Mouse (Mus musculus) heart, adult 11 months (tissue): ENCODE measurements at regions not wholly inside any gene's neighbourhood (a gene's known extent, or its start where the extent isn't known, plus 50 kb on each side); places are given as distances from the start of the nearest gene placed in this dataset.

Experiments used
- DNase-seq: peaks from one replicate; pipeline ENCODE4 v3.0.0; 2022

DNA sequence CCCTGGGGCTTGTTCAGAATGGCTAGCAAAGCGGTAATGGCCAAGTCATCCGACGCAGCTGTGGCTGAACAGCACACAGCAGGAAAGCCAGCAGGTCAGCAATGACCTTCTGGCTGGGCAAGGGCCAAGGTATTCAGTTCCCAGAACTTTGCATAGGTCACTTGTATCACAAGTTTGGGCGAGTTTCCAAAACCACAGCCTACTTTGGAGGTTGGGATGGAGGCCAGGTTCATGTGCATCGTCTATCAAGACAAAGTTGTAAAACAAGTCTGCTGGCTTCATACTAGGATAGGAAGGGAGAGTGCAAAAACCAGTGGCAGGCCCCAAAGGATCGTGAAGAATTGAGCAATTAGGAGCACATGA lies 639.8 kb upstream of the Vstm2b start:
- peak; percentile 99 for DNase-seq

DNA sequence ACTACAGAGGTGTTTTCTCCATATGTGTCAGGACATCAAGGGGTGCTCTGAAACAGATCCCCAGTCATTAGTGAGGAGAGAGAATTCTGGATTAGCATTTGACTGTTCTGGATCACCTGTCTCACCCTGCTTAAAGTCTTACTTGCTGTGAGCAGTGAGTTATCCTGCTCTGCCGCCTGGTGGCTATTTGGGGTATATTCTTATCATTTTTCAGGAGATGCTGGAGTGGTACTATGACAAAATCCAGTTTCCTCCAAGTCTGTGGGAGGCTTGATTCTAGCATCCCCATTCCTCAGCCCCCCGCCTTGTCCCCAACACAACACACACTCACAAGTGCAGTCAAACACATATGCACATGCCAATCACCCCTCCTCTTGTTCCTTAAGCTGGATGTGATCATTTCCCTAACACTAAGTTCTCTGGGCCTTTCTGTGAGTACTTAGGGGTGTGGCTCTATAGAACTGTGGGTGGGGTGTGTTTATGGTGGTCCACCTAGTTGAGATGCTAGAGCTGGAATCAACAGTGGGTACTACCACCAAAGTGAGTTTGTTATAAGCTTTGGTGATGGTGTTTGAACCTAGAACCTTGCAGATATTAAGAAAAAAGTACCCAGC lies 624.6 kb upstream of the Vstm2b start:
- peak; percentile 89 for DNase-seq

DNA sequence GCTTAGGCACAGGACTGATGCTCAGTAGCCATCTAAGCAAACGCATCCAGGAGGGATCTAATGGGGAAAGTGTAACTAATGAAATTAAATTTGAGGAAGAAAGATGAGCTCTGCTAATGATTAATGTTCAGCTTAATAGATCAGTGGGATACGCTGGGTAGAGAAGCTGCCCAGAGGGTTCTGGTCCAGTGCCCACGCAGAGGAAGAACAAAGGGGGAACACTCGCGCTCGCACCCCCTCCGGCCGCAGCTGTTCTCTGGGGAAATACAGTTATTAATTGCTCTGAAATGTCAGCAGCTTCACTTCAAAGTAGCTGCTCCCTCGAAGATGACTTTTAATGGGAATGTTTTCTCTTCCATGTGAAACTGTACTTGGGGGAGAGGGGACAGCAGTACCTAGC lies 623.0 kb upstream of the Vstm2b start:
- DNase-seq: peak; percentile 66

DNA sequence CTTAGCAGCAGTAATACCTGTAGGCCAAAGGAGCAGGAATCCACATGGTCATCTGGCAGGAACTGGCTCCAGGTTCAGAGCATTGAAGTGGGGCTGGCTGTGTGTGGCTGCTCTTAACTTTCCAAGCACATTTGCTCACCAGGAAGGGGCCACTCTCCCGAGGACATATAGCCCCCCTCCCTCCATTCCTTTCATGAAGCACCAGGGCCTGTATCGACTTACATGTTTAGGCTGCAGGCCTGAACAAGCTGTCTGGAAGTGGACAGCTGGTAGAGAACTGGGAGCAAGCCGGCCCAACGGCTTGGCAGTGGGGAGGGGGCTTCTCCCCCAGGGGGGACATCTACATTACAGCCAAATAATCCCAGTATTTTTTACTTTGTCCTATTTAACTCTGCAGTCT lies 622.5 kb upstream of the Vstm2b start:
- peak; percentile 45 for DNase-seq

DNA sequence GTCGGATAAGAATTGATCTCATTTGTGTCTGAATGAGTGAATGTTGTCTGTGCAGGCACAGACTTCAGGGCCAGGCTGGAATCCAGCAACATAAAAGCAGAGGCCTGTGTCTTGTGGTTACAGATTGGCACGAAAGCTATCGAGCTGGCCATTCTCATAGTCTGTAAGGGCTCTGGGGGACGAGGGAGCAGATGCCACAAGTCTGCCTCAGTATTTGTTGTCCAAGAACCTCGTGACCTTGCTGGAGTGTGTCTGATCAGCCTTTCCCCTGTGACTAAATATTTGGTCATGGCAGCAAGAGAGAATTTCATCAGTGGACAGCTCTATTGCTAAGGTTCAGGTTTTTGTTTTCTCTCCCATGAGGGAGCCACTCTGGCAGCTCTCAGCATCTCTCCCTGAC lies 622.0 kb upstream of the Vstm2b start:
- peak; percentile 85 for DNase-seq

DNA sequence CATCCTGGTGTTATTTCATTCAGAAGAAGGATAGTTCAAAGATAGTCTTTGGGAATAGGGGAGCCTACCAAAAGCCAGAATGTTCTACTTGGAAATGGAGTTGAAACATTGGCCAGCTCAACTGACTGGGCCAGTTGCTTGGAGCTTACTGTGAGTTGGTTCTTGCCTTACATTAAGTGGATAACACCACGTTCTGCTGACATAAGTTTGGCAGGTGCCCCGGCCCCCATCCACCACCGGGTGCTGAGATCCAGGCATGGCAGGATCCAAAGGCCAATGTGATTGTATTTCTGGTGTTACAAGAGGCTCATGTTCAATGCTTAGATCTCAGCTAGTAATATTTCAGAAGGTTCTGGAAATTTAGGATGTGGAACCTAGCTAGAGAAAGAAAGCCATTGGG lies 608.0 kb upstream of the Vstm2b start:
- DNase-seq: peak; percentile 95

DNA sequence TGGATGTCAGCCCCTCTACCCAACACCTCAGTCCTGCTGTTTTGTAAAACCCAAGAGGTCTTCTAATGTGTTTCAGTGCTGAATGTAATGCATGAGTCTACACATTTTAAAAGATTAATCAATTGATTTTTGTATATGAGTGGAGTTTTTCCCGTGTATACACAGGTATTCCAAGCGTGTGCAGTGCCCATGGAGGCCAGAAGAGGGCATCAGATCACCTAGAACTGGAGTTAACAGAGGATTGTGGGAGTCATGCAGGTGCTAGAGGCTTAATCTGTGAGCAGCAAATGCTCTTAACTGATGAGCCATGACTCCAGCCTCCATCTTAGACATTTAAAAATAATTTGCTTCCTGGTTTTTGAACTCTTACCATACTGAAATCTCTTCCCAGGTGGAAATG lies 587.6 kb upstream of the Vstm2b start:
- peak; percentile 72 for DNase-seq

DNA sequence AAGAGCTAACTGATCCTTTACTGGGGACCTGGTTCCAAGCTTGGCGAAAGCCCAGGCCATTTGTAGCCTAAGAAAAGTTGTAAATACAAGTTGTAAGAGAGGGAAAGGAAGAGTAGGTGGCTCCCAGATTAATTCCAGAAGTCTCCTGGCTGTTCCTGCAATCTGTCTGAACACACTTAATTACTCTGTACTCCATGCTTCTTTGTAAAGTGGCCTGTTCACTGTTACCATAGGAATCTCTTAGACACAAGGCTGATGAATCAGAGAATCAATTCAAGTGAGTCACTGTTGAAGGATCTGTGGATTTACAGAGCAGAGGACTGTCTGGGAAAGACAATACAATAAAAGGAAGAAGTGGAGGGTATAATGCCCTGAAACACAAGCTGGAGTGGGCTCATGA lies 577.0 kb upstream of the Vstm2b start:
- no peak for DNase-seq

DNA sequence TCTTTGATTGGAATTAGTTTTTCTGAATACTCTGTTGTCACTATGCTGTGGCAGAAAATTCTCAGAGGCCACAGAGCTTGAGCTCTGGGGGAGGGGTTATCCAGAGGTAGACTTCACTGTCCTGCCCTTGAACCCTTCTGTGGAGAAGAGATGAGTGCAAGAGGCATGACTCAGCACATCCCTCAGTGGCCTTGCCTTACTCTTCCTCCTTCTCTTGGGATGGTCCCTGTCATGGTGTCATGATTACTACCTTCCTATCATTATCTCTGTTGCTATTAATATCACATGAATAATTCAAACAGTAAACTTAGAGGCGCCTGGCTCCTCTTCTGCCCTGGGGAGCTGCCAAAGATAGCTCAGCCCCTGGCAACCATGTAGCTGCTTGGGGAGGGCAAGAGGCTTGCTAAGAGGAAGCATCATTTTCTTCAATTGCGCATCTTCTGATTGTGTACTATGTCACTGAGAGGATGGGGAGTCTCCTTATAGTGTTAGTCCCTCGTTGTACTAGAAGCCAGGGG lies 572.9 kb upstream of the Vstm2b start:
- DNase-seq: peak; percentile 90

DNA sequence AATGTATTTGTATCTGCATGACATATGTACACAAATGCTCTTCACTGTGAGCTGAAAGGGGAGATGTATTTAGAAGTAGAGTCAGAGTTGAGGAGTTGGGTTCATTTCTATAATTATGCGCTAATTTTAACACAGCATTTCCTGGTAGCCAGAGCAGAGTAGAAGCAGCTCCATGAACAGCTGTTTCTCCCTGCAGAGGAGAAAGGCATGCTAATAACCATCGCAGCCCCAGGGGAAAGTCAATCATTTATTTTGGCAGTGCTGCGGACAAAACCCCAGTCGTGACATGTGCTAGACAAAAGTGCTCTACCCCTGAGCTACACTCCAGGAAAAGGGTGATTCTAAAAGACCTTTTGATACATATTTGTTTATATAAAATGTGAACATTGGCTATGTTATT lies 565.7 kb upstream of the Vstm2b start:
- DNase-seq: peak; percentile 85

DNA sequence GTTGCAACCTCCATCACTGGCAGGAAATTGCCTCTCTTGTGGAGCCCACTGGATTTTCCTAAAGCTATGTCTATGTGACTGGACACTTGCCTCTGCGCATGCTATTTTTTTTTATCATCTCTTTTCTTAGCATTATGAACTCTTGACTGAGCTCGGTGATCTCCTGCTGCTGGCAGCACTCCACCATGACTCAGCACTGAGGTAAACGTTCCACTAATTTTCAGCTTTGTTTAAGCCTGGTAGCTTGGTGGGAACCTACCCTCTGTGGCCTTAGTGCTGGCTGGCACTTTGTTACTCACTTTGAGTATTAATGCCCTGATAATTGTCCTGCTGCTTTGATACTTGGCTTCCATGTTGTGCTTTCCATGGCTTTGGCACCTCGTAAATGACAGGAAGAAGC lies 545.8 kb upstream of the Vstm2b start:
- no peak for DNase-seq

DNA sequence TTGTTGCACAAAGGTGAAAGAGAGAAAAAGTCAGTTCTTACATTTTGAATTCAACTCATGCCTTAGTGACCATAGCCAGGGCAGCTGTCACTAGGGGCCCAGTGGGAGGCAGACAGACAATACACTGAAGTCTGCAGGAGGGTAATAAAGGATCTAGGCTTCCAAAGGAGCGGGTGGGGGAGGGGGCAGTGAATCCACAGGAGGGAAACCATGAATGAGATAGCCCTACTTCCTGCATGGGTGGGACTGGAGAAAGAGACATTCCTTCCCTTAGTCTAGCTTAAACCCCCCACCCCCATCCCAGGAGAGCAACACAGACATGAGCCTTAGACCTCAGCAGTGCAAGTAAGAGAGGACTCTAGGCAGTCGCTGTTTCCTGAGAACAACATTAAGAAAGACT lies 535.4 kb upstream of the Vstm2b start:
- DNase-seq: no peak

DNA sequence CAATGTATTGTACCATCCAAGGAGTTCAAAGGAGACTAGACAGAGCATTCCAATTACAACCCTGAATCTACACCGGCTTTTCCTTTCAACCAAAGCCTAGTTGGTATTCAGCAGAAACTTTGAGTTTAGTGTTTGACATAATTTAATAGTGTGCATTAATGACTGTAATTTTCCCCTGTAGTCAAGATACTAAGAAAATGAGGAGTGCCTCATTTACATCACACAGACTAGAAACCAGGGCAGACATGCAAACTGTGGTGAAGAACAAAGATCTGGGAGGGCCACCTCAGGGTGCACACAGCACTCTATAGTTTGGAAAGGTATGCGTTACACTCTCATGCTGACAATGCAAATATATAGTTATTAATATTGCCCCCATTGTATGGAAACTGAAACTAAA lies 525.4 kb upstream of the Vstm2b start:
- no peak for DNase-seq

DNA sequence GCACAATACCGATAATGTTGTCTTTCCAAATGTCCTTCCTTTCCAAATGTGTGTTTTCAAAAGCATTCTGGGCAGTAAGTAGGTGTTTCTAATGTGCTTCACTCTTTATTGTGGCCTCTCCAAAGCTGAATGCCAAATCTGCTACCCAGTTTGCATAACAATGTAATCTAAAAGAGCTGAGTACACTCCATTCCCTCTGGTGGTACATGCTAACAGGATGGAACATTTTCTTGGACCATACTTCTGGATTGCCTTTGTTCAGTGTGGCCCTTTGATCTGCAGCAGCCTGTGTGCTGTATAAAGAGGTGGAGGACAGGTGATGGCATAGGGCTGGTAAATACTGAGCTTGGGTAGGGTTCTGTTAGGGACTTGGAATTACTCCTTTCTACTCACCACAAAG lies 520.3 kb upstream of the Vstm2b start:
- peak; percentile 60 for DNase-seq

DNA sequence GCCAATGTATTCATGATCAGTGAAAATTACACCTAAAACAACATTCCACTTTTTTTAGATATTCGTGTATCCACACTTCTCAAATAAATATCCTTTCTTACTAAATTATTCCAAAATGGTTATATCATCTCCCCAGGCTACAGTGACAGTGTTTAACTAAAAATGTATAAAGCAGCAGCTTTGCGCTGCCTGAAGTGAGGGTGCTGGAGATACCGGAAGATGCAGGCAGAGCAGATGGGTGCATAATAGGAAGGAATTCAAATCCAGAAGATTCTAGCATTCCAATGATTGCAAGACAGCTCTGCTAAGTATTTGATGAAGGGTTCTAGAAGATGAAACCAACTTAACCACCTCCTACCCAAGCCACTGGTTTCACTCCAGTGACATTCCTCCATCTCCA lies 516.9 kb upstream of the Vstm2b start:
- DNase-seq: peak; percentile 10

DNA sequence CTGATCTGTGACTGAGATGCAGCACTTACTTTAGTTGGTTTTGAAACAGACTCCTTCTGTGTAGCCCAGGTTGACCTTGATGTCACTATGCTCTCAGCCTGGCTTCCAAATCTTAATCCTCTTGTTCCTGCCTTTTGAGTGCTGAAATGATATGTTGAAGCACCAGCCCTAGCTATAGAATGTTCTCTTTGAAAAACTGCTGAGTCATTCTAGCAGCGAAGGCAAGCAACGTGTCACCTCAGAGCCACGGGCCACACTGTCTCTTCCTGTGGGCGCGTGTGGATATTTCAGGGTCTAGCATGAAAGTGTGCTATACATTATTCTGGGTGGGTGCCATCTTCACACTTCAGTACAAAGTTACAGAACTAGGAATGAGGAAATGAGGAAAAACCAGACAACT lies 510.0 kb upstream of the Vstm2b start:
- DNase-seq: peak; percentile 36

DNA sequence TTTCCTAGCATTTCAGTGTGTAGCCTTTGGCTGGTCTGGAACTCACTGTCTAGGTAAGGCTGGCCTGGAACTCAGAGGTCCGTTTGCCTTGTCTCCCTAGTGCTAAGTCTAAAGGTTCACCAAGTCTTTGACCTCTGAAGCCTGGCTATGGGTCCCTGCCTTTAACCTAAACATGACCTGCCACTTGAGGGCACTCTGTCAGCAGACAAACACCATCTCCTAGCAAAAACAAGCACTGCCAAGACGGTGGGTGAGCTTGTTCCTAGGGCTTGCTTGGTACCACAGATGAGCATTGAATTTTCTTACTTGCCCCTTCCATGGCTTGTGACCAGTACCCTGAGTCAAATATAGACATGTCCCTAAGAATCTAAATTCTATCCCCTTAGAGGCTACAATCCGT lies 508.3 kb upstream of the Vstm2b start:
- no peak for DNase-seq

DNA sequence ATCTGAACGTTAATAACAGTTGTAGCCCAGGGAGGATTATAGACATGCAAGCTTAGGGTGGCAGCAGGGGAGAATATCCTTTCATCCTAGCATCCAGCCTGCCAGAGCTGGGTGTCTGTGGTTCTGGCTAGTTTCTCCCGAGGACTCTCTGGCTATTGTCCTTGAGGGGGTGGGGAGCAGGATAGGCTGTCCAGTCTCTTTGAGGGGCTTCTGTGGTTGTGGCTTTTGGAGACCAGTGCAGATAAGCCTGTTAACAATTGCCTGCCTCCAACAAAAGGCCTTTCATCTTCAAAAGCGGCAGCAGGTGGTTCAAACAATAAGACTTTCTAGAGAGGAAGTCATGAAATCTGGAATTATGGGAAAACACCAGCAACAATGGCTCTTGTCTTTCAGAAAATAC lies 507.2 kb upstream of the Vstm2b start:
- DNase-seq: no peak

DNA sequence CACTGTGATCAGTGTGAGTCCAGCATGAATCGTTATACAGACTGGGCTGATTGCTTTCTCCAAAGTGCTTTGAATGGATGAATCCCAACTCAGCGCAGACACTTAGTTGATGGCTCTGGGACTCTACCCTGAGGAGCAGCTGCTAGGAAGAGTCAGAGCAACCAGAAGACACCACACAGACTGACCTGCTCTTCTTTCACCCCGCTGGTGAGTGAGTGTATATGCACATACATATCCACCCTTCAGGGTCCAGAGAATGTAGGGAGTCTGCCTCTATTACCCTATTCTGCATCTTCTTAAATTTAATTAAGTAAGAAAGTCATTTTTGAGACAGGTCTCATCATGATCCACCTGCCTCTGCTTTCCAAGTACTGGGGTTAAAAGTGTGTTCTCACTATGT lies 506.5 kb upstream of the Vstm2b start:
- DNase-seq: no peak

DNA sequence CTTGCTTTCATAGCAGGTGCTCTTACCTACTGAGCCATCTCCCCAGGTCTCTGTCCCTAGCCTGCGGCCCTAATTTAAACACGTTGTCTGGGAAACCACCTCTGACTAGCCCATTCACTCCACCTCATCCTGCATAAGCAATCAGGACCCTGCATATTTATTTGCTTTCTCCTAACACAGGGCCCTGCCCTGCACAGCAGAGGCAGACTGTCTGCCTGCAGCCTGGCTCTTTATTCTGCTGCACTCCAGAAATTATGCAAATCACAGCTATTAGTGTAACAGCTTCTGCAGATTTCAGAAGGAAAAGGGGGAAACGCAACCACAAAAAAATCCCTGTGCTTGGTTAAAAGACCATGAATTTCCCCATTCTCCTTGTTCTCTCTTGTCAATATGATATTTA lies 505.9 kb upstream of the Vstm2b start:
- no peak for DNase-seq

DNA sequence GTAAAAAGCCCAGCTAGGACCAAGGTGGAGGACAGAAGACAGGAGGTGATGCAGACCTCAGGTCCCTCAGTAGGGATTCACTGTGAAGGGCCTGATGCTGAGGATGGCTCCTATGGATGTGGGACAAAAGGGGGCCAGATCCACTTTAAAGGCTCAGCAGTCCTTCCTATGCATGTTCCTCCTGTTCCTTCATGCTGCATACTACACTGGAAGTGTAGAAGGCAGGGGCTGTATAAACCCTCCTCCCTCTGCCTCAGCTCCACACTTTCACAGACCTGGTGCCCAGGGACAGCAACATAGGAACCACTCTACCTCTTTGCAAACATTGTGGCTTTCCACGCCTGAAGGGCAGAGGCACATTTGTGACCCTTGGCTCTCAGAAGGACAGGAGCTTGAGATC lies 505.4 kb upstream of the Vstm2b start:
- DNase-seq: peak; percentile 61

DNA sequence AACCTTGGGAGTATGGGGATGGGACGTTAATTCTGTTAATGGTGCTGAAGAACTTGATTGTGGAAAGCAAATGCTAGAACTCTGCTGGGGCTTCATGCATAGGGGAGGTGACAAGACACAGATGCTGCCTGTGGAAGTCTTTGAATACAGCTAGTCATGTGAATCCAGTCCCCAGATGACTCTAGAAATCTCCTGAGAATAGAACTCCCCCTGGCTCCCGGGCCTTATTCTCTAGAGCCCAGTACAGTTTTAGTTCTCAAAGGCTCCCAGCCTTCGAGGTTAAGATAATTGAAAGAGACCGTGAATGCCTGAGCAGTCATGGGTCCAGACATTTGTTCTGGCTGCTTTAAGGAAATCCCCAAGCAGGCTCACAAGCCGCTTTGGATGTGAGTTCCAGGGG lies 499.9 kb upstream of the Vstm2b start:
- peak; percentile 74 for DNase-seq

DNA sequence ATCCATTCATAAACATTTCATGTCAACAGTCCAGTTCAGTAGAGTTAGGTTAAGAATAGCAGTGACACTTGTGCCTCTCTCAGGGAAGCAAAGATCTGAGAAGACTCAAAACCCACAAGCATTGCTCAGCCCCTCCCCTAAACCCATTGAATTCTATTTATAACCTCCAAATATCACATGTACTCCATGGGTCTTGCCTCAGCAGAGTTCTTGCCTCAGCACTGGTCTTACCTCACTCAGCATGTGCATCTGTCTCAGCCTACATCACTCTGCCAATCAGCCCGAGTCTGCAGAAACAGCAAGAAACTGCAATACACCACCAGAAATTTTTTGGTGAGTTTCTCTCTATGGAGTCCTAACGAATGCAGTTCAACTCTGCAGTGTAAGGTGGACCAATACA lies 478.8 kb upstream of the Vstm2b start:
- no peak for DNase-seq

DNA sequence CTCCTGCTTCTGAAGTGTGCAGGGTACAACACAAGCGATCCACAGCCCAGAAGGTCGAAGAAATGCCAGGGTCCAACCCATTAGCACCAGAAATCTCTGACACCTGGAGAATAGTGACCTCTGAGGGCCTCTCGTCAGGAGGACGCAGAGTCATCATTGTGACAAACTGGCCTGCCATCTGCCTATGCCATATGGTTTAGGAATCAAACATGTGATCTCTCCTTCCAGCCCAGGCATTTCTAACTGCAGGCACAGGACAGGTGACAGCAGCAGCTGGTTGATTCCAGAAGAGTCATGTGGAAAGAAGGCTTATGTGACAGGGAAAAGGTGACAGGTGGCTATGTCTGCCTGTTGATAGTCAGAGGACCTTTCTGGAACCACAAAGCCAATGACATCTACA lies 476.0 kb upstream of the Vstm2b start:
- no peak for DNase-seq

DNA sequence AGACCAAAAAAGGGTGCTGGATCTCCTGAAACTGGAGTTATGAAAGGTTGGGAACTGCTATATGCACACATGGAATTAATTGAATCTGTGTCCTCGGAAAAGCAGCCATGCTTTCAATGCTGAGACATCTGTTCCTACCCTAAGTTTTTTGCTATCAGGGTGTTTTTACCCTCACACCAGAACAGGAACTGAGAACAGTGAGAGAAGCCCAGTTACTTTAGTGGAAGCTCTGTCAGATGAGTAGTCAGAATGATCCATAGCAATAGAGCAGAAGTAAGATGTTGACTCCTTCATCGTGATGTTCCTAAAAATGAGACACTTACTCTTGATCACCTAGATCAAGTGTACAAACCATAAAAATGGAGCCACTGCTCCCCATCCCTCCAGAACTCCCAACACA lies 468.7 kb upstream of the Vstm2b start:
- no peak for DNase-seq

DNA sequence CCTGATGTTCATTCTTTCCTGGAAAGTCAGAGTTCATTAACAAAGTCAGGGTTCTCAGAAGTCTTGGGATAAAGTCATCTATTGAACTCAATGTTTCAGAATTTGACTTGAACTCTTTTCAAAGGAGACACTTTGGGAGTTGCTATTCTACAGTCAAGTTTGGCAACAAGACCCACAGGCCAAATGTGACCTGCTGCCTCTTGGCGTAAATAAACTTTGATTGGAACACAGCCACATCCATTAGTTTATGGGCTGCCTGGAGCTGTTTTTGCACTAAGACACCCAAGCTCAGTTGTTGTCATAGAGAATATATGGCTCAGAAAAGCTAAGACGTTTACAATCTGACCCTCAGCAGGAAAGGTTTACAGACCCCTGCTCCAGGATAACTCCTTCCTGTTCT lies 464.2 kb upstream of the Vstm2b start:
- peak; percentile 87 for DNase-seq
